Mouse (Mus musculus) liver, embryonic 14.5 days (tissue): ENCODE measurements at regions not wholly inside any gene's neighbourhood (a gene's known extent, or its start where the extent isn't known, plus 50 kb on each side); places are given as distances from the start of the nearest gene placed in this dataset.

Experiments
- CTCF ChIP-seq: IDR thresholded peaks from 2 replicates; pipeline ENCODE4 v1.5.1; 2016; ENCODE audit warnings: antibody characterized with exemption, low read depth, control low read depth
- EP300 ChIP-seq: IDR thresholded peaks from 2 replicates; pipeline ENCODE4 v1.6.1; 2016; ENCODE audit warnings: antibody characterized with exemption, low read depth

DNA sequence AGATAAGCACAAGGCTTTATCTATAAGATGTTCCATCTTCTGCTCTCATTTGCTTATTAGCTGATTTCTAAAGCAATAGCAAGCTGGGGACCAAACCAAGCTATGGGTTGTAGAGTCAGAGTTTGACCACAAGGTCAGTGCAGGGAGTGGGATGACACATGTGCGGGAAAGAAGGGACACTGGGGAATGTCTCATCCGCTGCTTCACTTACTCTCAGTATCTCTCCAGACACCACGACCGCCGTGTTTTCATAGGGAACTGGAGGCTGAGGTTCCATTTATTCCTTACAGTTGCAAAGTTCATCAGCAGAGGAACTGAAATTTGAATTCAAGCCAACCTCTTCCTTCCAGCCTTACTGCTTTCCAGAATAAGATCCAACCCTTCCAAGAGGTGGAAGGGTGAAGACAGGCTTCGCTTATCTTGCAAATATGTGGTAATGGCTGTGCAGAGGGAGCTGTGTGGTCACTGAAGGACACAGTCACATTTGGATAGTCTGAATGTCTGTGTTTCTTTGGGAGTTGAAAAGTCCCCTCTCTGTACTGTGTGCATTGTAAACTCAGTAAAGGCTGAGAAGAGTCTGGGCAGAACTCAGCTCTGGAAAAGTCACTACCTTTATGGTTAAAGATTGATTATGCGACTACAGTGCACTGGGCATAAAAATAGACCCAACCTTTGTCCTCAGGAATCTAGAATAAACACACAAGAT, 118.1 kb upstream of the C1qtnf3 start:
- no peak for TF ChIP-seq CTCF
- TF ChIP-seq EP300, result no peak
